Mouse (Mus musculus): ENCODE measurements around the gene Hsbp1.
A peak's percentile ranks its signal among the peaks of the same experiment; 100 is the strongest.

Hsbp1 gene

DNA sequence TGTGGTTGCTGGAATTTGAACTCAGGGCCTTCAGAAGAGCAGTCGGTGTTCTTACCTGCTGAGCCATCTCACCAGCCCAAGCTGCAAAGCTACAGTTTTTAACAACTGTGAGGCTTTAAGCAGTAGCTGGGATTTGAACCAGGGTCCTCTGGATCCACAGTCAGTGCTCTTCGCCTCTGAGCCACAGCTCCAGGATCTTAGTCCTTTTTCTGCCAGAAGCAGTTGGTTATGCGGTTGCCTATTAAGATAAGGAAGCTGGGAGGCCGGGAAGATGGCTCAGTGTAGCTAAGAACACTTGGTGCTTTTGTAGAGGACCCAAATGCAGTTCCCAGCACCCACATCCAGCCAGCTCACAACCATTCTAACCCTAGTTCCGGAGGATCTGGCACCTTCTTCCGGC, 42.7 kb downstream of the Hsbp1 start:
- no peak for DNase-seq (ENCODE audit: low read depth, low spot score)

DNA sequence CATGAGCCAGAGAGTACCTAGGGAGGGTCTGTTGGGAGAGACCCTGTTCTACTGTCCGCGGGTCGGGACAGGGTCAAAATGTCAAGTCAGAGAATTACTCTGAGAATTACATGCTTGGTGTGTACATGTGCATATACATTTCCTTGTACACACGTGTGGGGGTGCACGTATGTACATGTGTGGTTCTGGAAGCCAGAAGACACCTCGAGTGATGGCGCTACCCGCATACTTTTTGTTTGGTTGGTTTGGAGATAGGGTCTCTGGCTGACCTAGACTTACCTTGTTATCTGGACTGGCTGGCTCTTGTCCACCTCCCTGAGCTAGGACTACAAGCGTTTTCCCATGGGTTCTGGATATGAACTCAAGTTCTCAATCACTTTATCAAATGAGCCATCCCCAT, 49.8 kb downstream of the Hsbp1 start:
- no peak for DNase-seq (ENCODE audit: low read depth, low spot score)

DNA sequence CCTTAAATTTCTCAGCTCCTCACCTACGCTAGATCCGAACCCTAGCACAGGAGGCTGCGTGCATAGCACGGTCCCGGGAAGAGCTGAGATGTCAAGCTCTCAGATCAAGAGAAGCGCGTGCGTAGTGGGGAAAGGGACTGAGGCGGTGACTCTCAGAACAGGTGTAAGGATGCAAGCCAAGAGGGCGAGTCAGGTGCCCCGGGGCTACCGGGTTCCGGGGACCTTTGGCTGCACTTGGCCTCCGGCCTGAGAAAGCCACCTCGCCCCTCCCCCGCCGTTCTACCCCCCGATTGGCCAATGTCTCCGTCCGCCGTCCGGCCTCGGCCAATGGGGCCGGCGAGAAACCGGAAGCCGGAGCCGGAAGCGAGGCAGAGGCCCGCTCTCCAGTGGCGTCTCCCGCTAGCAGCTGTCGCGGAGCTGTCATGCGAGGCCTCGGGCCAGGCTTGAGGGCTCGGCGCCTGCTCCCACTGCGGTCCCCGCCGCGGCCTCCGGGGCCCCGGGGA, 50.3 kb downstream of the Hsbp1 start, which contains the start of gene Mlycd:
Gene Mlycd, plus strand, starts transcription at position 355 of the 503 bp plus-strand sequence.
- peak; percentile 77 for DNase-seq (ENCODE audit: low read depth, low spot score)

DNA sequence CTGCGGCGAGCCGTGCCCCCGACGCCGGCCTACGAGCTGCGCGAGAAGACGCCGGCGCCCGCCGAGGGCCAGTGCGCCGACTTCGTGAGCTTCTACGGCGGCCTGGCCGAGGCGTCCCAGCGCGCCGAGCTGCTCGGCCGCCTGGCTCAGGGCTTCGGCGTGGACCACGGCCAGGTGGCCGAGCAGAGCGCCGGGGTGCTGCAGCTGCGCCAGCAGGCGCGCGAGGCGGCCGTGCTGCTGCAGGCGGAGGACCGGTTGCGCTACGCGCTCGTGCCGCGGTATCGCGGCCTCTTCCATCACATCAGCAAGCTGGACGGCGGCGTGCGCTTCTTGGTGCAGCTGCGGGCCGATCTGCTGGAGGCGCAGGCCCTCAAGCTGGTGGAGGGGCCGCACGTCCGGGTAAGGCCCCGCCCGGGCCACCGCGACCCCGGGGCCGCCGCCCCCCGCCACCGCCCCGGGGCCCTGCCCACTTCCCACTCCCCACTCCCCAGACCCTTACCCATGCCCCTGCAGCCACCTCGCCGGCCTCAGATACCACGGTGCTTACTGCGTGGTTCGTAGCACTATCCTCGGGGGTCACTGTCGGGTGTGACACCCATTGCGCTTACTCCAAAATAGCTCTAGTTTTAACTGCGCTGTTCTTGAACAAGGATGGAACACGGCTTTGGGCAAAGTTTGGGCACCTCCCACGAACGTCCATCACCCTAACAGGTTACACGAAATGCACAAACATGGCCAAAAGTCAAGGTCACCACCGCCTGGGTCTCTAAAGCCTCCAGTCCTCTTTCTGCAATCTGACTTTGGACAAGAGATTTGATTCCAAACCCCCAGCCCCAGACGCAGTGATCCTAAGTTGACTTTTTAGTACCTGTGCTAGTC, 51.0 kb downstream of the Hsbp1 start:
- no peak for DNase-seq (ENCODE audit: low read depth, low spot score)

All from brain, embryonic 18.5 days (tissue).